Mouse (Mus musculus): ENCODE results near the gene Taar1. TPM values are rescaled to one million over a fixed set of nuclear protein-coding genes. Genes with fewer than 3 reads are reported as not detected.
A peak's percentile ranks its signal among the peaks of the same experiment; 100 is the strongest.

The Taar1 gene
- polyA plus RNA-seq, 1 experiment from 2014 or later, result not detected

GRCm38 (mm10) chr10:23922468-23922867 lies 2.3 kb downstream of the Taar1 start:
- no peaks in the 10 kb centered on the region for H3K36me3 ChIP-seq (ENCODE audit: control insufficient read depth, insufficient read depth, low read length)
- H3K9ac ChIP-seq (ENCODE audit: low read depth, low read length), result no peak overlapping the region
- H3K4me2 ChIP-seq (replicated peaks; ENCODE audit: low read depth, low read length), result no peak overlapping the region
- H3K27ac ChIP-seq (ENCODE audit: low read depth, low read length), result no peak overlapping the region
- no peak overlapping the region for H3K4me3 ChIP-seq (ENCODE audit: low read length)
- H3K4me1 ChIP-seq (ENCODE audit: control insufficient read depth, insufficient read depth, low read length), result no peaks in the 10 kb centered on the region
- H3K27me3 ChIP-seq (ENCODE audit: control insufficient read depth, insufficient read depth, low read length), result no peaks in the 10 kb centered on the region
- 63% methylated on average over 3 of the region's 3 CpGs for WGBS
- H3K9me3 ChIP-seq (ENCODE audit: control insufficient read depth, low read length), result no peaks in the 10 kb centered on the region
- ATAC-seq (ENCODE audit: low FRiP score, low TSS enrichment), result no peak

- no peak overlapping the region for H3K4me2 ChIP-seq (replicated peaks; ENCODE audit: low read depth, low read length)
Observed at GRCm38 (mm10) chr10:23923941-23924340, 3.8 kb downstream of the Taar1 start.

GRCm38 (mm10) chr10:23937613-23938012 lies 17.5 kb downstream of the Taar1 start:
- Histone ChIP-seq H3K27me3 (ENCODE audit: control insufficient read depth, insufficient read depth, low read length) (no peaks in the 10 kb centered on the region), H3K9ac (ENCODE audit: low read depth, low read length) (no peak overlapping the region)
- 12% methylated on average over 4 of the region's 4 CpGs for WGBS

More at GRCm38 (mm10) chr10:23923941-23924340, 3.8 kb downstream of the Taar1 start:
- no peaks in the 10 kb centered on the region for H3K27me3 ChIP-seq (ENCODE audit: control insufficient read depth, insufficient read depth, low read length)
- no peaks in the 10 kb centered on the region for H3K36me3 ChIP-seq (ENCODE audit: control insufficient read depth, insufficient read depth, low read length)
- H3K4me1 ChIP-seq (ENCODE audit: control insufficient read depth, insufficient read depth, low read length), result no peaks in the 10 kb centered on the region
- ATAC-seq (ENCODE audit: low FRiP score, low TSS enrichment), result no peak
- no peak overlapping the region for H3K9ac ChIP-seq (ENCODE audit: low read depth, low read length)
- no peak overlapping the region for H3K4me3 ChIP-seq (ENCODE audit: low read length)
- no peak overlapping the region for H3K27ac ChIP-seq (ENCODE audit: low read depth, low read length)
- no peaks in the 10 kb centered on the region for H3K9me3 ChIP-seq (ENCODE audit: control insufficient read depth, low read length)
- 79% methylated on average over 2 of the region's 2 CpGs for WGBS

GRCm38 (mm10) chr10:23938312-23938711 lies 18.2 kb downstream of the Taar1 start, which contains the start of gene Taar2:
TSS of gene Taar2 (plus strand) at chr10:23938572.
- WGBS, result 30% methylated on average over 6 of the region's 6 CpGs
- no peaks in the 10 kb centered on the region for H3K4me1 ChIP-seq (ENCODE audit: control insufficient read depth, insufficient read depth, low read length)
- no peak within 1 kb of the TSS for H3K4me3 ChIP-seq (ENCODE audit: low read length)
- H3K9me3 ChIP-seq (ENCODE audit: control insufficient read depth, low read length), result no peaks in the 10 kb centered on the region
- no peak within 1 kb of the TSS; the same call in 1 of the 2 replicates for H3K9ac ChIP-seq (ENCODE audit: low read depth, low read length)
- H3K4me2 ChIP-seq (replicated peaks; ENCODE audit: low read depth, low read length), result 0 out of 2 replicates have a peak within 1 kb of the TSS, but pooled peaks have one; percentile 2
- H3K27me3 ChIP-seq (ENCODE audit: control insufficient read depth, insufficient read depth, low read length), result no peaks in the 10 kb centered on the region
- H3K27ac ChIP-seq (ENCODE audit: low read depth, low read length), result no peak within 1 kb of the TSS
- H3K36me3 ChIP-seq (ENCODE audit: control insufficient read depth, insufficient read depth, low read length), result no peaks in the 10 kb centered on the region
- no peak for ATAC-seq (ENCODE audit: low FRiP score, low TSS enrichment)

More at GRCm38 (mm10) chr10:23937613-23938012, 17.5 kb downstream of the Taar1 start:
- Histone ChIP-seq H3K9me3 (ENCODE audit: control insufficient read depth, low read length) (no peaks in the 10 kb centered on the region), H3K27ac (ENCODE audit: low read depth, low read length) (no peak overlapping the region), H3K36me3 (ENCODE audit: control insufficient read depth, insufficient read depth, low read length) (no peaks in the 10 kb centered on the region), H3K4me1 (ENCODE audit: control insufficient read depth, insufficient read depth, low read length) (no peaks in the 10 kb centered on the region), H3K4me2 (replicated peaks; ENCODE audit: low read depth, low read length) (no peak overlapping the region), H3K4me3 (ENCODE audit: low read length) (no peak overlapping the region)
- ATAC-seq (ENCODE audit: low FRiP score, low TSS enrichment), result no peak

- H3K4me3 ChIP-seq (ENCODE audit: low read length), result no peak overlapping the region
- WGBS, result 87% methylated on average over 5 of the region's 5 CpGs
- H3K4me2 ChIP-seq (replicated peaks; ENCODE audit: low read depth, low read length), result no peak overlapping the region
- H3K27me3 ChIP-seq (ENCODE audit: control insufficient read depth, insufficient read depth, low read length), result no peaks in the 10 kb centered on the region
- H3K27ac ChIP-seq (ENCODE audit: low read depth, low read length), result no peak overlapping the region
- H3K9ac ChIP-seq (ENCODE audit: low read depth, low read length), result no peak overlapping the region
- no peaks in the 10 kb centered on the region for H3K9me3 ChIP-seq (ENCODE audit: control insufficient read depth, low read length)
- no peaks in the 10 kb centered on the region for H3K4me1 ChIP-seq (ENCODE audit: control insufficient read depth, insufficient read depth, low read length)
- no peaks in the 10 kb centered on the region for H3K36me3 ChIP-seq (ENCODE audit: control insufficient read depth, insufficient read depth, low read length)
- ATAC-seq (ENCODE audit: low FRiP score, low TSS enrichment), result no peak
Observed at GRCm38 (mm10) chr10:23942465-23942864, 22.3 kb downstream of the Taar1 start.

- no peak overlapping the region for H3K4me3 ChIP-seq (ENCODE audit: low read length)
- ATAC-seq (ENCODE audit: low FRiP score, low TSS enrichment), result no peak
- WGBS, result 65% methylated on average over 7 of the region's 7 CpGs
Observed at GRCm38 (mm10) chr10:23948026-23948425, 27.9 kb downstream of the Taar1 start.

GRCm38 (mm10) chr10:23949508-23950005 lies 29.4 kb downstream of the Taar1 start, which contains the start of gene Taar3:
TSS of gene Taar3 (plus strand) at chr10:23949558.
- no peak within 1 kb of the TSS for H3K4me3 ChIP-seq (ENCODE audit: low read length)
- no peak within 1 kb of the TSS for H3K27ac ChIP-seq (ENCODE audit: low read depth, low read length)
- H3K4me1 ChIP-seq (ENCODE audit: control insufficient read depth, insufficient read depth, low read length), result no peaks in the 10 kb centered on the region
- no peak for ATAC-seq (ENCODE audit: low FRiP score, low TSS enrichment)
- no peak within 1 kb of the TSS for H3K9ac ChIP-seq (ENCODE audit: low read depth, low read length)
- 90% methylated on average over 16 of the region's 16 CpGs for WGBS
- no peak within 1 kb of the TSS for H3K4me2 ChIP-seq (replicated peaks; ENCODE audit: low read depth, low read length)
- no peaks in the 10 kb centered on the region for H3K27me3 ChIP-seq (ENCODE audit: control insufficient read depth, insufficient read depth, low read length)
- no peaks in the 10 kb centered on the region for H3K36me3 ChIP-seq (ENCODE audit: control insufficient read depth, insufficient read depth, low read length)
- H3K9me3 ChIP-seq (ENCODE audit: control insufficient read depth, low read length), result no peaks in the 10 kb centered on the region

More at GRCm38 (mm10) chr10:23948026-23948425, 27.9 kb downstream of the Taar1 start:
- no peaks in the 10 kb centered on the region for H3K36me3 ChIP-seq (ENCODE audit: control insufficient read depth, insufficient read depth, low read length)
- no peak overlapping the region for H3K9ac ChIP-seq (ENCODE audit: low read depth, low read length)
- H3K27me3 ChIP-seq (ENCODE audit: control insufficient read depth, insufficient read depth, low read length), result no peaks in the 10 kb centered on the region
- no peaks in the 10 kb centered on the region for H3K4me1 ChIP-seq (ENCODE audit: control insufficient read depth, insufficient read depth, low read length)
- H3K9me3 ChIP-seq (ENCODE audit: control insufficient read depth, low read length), result no peaks in the 10 kb centered on the region
- H3K4me2 ChIP-seq (replicated peaks; ENCODE audit: low read depth, low read length), result no peak overlapping the region
- H3K27ac ChIP-seq (ENCODE audit: low read depth, low read length), result no peak overlapping the region

GRCm38 (mm10) chr10:23951714-23952113 lies 31.6 kb downstream of the Taar1 start:
- H3K4me1 ChIP-seq (ENCODE audit: control insufficient read depth, insufficient read depth, low read length), result no peaks in the 10 kb centered on the region
- H3K9me3 ChIP-seq (ENCODE audit: control insufficient read depth, low read length), result no peaks in the 10 kb centered on the region
- H3K27me3 ChIP-seq (ENCODE audit: control insufficient read depth, insufficient read depth, low read length), result no peaks in the 10 kb centered on the region
- no peak overlapping the region for H3K27ac ChIP-seq (ENCODE audit: low read depth, low read length)
- no peak for ATAC-seq (ENCODE audit: low FRiP score, low TSS enrichment)
- 80% methylated on average over 6 of the region's 6 CpGs for WGBS
- no peak overlapping the region for H3K9ac ChIP-seq (ENCODE audit: low read depth, low read length)
- no peak overlapping the region for H3K4me2 ChIP-seq (replicated peaks; ENCODE audit: low read depth, low read length)
- no peak overlapping the region for H3K4me3 ChIP-seq (ENCODE audit: low read length)
- H3K36me3 ChIP-seq (ENCODE audit: control insufficient read depth, insufficient read depth, low read length), result no peaks in the 10 kb centered on the region

GRCm38 (mm10) chr10:23959071-23959470 lies 38.9 kb downstream of the Taar1 start:
- Histone ChIP-seq H3K9me3 (ENCODE audit: control insufficient read depth, low read length) (no peaks in the 10 kb centered on the region), H3K27ac (ENCODE audit: low read depth, low read length) (no peak overlapping the region), H3K4me3 (ENCODE audit: low read length) (no peak overlapping the region), H3K27me3 (ENCODE audit: control insufficient read depth, insufficient read depth, low read length) (no peaks in the 10 kb centered on the region), H3K4me1 (ENCODE audit: control insufficient read depth, insufficient read depth, low read length) (peaks cover 10% of the 10 kb centered on the region; the same call in 1 of the 2 replicates), H3K9ac (ENCODE audit: low read depth, low read length) (no peak overlapping the region), H3K4me2 (replicated peaks; ENCODE audit: low read depth, low read length) (no peak overlapping the region), H3K36me3 (ENCODE audit: control insufficient read depth, insufficient read depth, low read length) (no peaks in the 10 kb centered on the region)
- no peak for ATAC-seq (ENCODE audit: low FRiP score, low TSS enrichment)
- 28% methylated on average over 3 of the region's 3 CpGs for WGBS

Data from kidney, embryonic 14.5 days (tissue).